Mouse (Mus musculus) heart, embryonic 15.5 days (tissue): ENCODE data around the gene Spint3. TPM values are rescaled to one million over a fixed set of nuclear protein-coding genes. Genes with fewer than 3 reads are reported as not detected.

Source experiments
- ATAC-seq: fragments of 200-750 bp; cut with Nextera tagmentation; replicated peaks from 2 replicates; pipeline ENCODE4 v1.8.0; 2017; ENCODE audit warnings: low read depth, moderate TSS enrichment; ENCODE audit not compliant: insufficient number of reproducible peaks, insufficient read depth, low FRiP score
- H3K27ac ChIP-seq: fragments of 300-500 bp; sonication (generic); 2 replicates; pipeline ENCODE4 v1.5.1; 2015; ENCODE audit warnings: mild to moderate bottlenecking, inconsistent platforms
- H3K27me3 ChIP-seq: fragments of 300-500 bp; sonication (generic); 2 replicates; pipeline ENCODE4 v1.6.1; 2015; ENCODE audit warnings: inconsistent platforms
- H3K36me3 ChIP-seq: fragments of 300-500 bp; sonication (generic); 2 replicates; pipeline ENCODE4 v1.6.1; 2015; ENCODE audit warnings: mild to moderate bottlenecking, inconsistent platforms
- H3K4me1 ChIP-seq: fragments of 300-500 bp; sonication (generic); replicated peaks from 2 replicates; pipeline ENCODE4 v1.6.1; 2015; ENCODE audit warnings: inconsistent platforms
- H3K4me2 ChIP-seq: fragments of 300-500 bp; sonication (generic); 2 replicates; pipeline ENCODE4 v1.6.1; 2015; ENCODE audit warnings: inconsistent platforms, mild to moderate bottlenecking, moderate library complexity
- H3K4me3 ChIP-seq: fragments of 300-500 bp; sonication (generic); 2 replicates; pipeline ENCODE4 v1.5.1; 2015; ENCODE audit warnings: mild to moderate bottlenecking, inconsistent platforms
- H3K9ac ChIP-seq: fragments of 300-500 bp; sonication (generic); 2 replicates; pipeline ENCODE4 v1.6.1; 2015; ENCODE audit warnings: mild to moderate bottlenecking, inconsistent platforms
- H3K9me3 ChIP-seq: fragments of 300-500 bp; sonication (generic); replicated peaks from 2 replicates; pipeline ENCODE4 v1.6.1; 2016; ENCODE audit warnings: inconsistent platforms
- WGBS: fragments of 180-500 bp; shearing (Covaris S2); methylation state at CpG from one replicate; pipeline ENCODE4 v1.1.7; 2015; ENCODE audit warnings: mixed read lengths; 5-methylcytosine and 5-hydroxymethylcytosine counted together
- polyA plus RNA-seq: library from polyadenylated mRNA; unstranded; fragments of >200 nt; fragmentation: Nextera tagmentation; extraction: Ambion mirVana; gene quantifications from 2 replicates; pipeline ENCODE4 v1.2.1, GENCODE M21; 2015

Spint3 gene
- polyA plus RNA-seq, 1 experiment from 2014 or later: not detected

- no peak overlapping the region for H3K4me3 ChIP-seq
- H3K36me3 ChIP-seq: no peaks in the 10 kb centered on the region
- ATAC-seq: no peak
- H3K27me3 ChIP-seq: peaks cover 16% of the 10 kb centered on the region; the same call in 1 of the 2 replicates
- no peak overlapping the region for H3K4me2 ChIP-seq
- H3K4me1 ChIP-seq: no peaks in the 10 kb centered on the region
- H3K9ac ChIP-seq: no peak overlapping the region
- H3K9me3 ChIP-seq: no peaks in the 10 kb centered on the region
- no peak overlapping the region for H3K27ac ChIP-seq
- 22% methylated on average over 10 of the region's 10 CpGs for WGBS
These were observed 23.0 kb downstream of the Spint3 start for GRCm38 (mm10) chr2:164549963-164550894.

- Histone ChIP-seq H3K4me3 (no peak overlapping the region), H3K9me3 (no peaks in the 10 kb centered on the region), H3K36me3 (no peaks in the 10 kb centered on the region), H3K27me3 (peaks cover 16% of the 10 kb centered on the region; the same call in 1 of the 2 replicates), H3K9ac (no peak overlapping the region), H3K27ac (no peak overlapping the region), H3K4me2 (no peak overlapping the region), H3K4me1 (no peaks in the 10 kb centered on the region)
- ATAC-seq: no peak
- 30% methylated on average over 4 of the region's 4 CpGs for WGBS
These were observed 23.9 kb downstream of the Spint3 start for GRCm38 (mm10) chr2:164549338-164549737.

GRCm38 (mm10) chr2:164544454-164545097, 28.7 kb downstream of the Spint3 start:
- peaks cover 8% of the 10 kb centered on the region for H3K27me3 ChIP-seq
- H3K4me2 ChIP-seq: no peak overlapping the region
- H3K4me1 ChIP-seq: no peaks in the 10 kb centered on the region
- H3K9me3 ChIP-seq: no peaks in the 10 kb centered on the region
- no peaks in the 10 kb centered on the region for H3K36me3 ChIP-seq
- H3K27ac ChIP-seq: no peak overlapping the region
- no peak overlapping the region for H3K4me3 ChIP-seq
- ATAC-seq: no peak
- 36% methylated on average over 5 of the region's 5 CpGs for WGBS
- no peak overlapping the region for H3K9ac ChIP-seq

DNA sequence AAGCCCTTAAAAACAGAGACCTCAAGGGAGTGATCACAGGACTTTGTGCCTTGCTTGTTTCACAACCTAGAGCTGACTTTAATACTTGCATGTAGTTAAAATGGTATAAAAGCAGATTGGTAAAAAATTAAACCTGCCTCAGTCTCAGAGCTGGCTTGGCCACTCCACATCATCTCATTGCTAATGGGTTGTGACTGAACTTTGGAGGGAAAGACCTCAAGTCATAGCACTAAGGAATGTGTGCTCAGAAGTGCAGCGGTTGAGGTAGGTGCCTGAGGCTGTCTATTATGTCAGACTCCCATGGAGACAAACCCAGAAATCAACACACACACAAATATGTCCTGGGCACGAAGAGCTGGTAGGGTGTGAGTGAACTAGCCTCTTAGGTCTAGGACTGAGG, 29.5 kb downstream of the Spint3 start:
- Histone ChIP-seq H3K4me3 (no peak overlapping the region), H3K36me3 (no peaks in the 10 kb centered on the region), H3K9ac (no peak overlapping the region), H3K4me2 (no peak overlapping the region), H3K9me3 (no peaks in the 10 kb centered on the region), H3K27me3 (peaks cover 8% of the 10 kb centered on the region; the same call in 1 of the 2 replicates), H3K4me1 (no peaks in the 10 kb centered on the region), H3K27ac (no peak overlapping the region)
- ATAC-seq: no peak
- 69% methylated on average over 2 of the region's 2 CpGs for WGBS

DNA sequence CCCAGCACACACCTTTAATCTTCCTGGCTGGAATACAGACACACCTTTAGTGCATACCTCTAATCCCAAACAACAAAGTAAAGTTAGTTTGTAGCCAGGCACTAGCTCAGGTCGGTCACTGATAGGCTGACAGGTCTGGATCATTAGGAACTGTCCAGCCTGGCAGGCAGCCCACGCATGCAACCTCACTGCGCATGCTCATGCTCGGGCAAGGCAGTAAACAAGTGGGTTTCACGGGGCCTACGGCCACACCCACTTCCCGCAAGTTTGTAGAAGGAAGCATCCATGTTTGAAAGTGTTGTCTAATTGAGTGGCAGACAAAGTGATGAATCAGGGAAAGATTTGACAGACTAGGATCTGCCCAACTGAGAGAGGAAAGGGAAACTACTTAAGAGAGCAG, 30.7 kb downstream of the Spint3 start:
- no peaks in the 10 kb centered on the region for H3K36me3 ChIP-seq
- peaks cover 8% of the 10 kb centered on the region; the same call in 1 of the 2 replicates for H3K27me3 ChIP-seq
- H3K4me2 ChIP-seq: no peak overlapping the region
- no peak overlapping the region for H3K27ac ChIP-seq
- no peak overlapping the region for H3K4me3 ChIP-seq
- no peaks in the 10 kb centered on the region for H3K4me1 ChIP-seq
- no peaks in the 10 kb centered on the region for H3K9me3 ChIP-seq
- 79% methylated on average over 7 of the region's 7 CpGs for WGBS
- no peak overlapping the region for H3K9ac ChIP-seq
- no peak for ATAC-seq

DNA sequence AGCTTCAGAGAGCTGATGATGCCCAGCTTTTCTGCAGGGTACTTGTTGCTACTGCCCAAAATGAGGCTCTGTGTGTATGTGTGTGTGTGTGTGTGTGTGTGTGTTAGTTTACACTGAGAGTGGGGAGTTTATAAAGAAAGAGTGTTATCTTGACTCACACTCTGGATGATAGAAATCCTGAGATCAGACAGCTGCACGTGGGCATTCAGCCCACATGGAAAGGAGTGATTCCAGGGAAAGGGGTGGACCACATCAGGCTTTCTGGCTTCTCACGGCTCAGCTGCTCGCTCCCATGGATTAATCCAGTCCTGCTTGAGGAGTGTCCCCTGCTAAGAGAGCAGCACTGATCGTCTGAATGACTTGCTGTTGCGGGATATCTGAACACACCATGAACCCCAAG, 31.1 kb downstream of the Spint3 start:
- ATAC-seq: no peak
- Histone ChIP-seq H3K4me3 (no peak overlapping the region), H3K27me3 (peaks cover 8% of the 10 kb centered on the region; the same call in 1 of the 2 replicates), H3K9ac (no peak overlapping the region), H3K36me3 (no peaks in the 10 kb centered on the region), H3K27ac (no peak overlapping the region), H3K9me3 (no peaks in the 10 kb centered on the region), H3K4me1 (no peaks in the 10 kb centered on the region), H3K4me2 (no peak overlapping the region)
- WGBS: 64% methylated on average over 5 of the region's 5 CpGs

GRCm38 (mm10) chr2:164540652-164541427, 32.4 kb downstream of the Spint3 start:
- Histone ChIP-seq H3K27ac (no peak overlapping the region), H3K4me2 (no peak overlapping the region), H3K36me3 (no peaks in the 10 kb centered on the region), H3K9me3 (no peaks in the 10 kb centered on the region), H3K4me3 (no peak overlapping the region), H3K9ac (no peak overlapping the region), H3K4me1 (no peaks in the 10 kb centered on the region), H3K27me3 (peaks cover 8% of the 10 kb centered on the region; the same call in 1 of the 2 replicates)
- WGBS: 40% methylated on average over 8 of the region's 8 CpGs
- ATAC-seq: no peak

DNA sequence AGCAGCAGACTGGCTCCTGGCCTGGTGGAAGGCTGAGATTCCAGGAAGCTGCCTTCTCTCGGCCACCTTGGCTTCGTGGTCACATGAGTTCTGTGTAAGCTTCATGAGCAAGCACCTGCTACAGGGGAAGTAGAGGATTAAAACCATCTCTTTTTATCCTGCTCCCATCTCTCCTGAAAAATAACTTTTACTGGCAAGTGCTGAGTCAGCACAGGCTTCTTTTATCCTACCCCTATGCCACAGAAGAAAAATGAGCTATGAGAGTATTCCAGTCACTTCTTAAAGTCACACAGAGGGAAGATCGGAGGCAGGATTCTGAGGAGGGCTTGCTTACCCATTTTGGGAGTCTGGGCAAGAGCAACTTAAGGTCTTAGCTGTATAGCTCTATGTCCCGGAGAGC, 36.3 kb downstream of the Spint3 start:
- no peaks in the 10 kb centered on the region for H3K4me1 ChIP-seq
- H3K27ac ChIP-seq: no peak overlapping the region
- peaks cover 5% of the 10 kb centered on the region; the same call in 1 of the 2 replicates for H3K27me3 ChIP-seq
- ATAC-seq: no peak
- no peaks in the 10 kb centered on the region for H3K9me3 ChIP-seq
- no peak overlapping the region for H3K4me2 ChIP-seq
- H3K9ac ChIP-seq: no peak overlapping the region
- no peaks in the 10 kb centered on the region for H3K36me3 ChIP-seq
- H3K4me3 ChIP-seq: no peak overlapping the region
- WGBS: 60% methylated on average over 4 of the region's 4 CpGs

- H3K4me2 ChIP-seq: no peak overlapping the region
- no peaks in the 10 kb centered on the region for H3K27me3 ChIP-seq
- no peaks in the 10 kb centered on the region for H3K36me3 ChIP-seq
- 66% methylated on average over 10 of the region's 10 CpGs for WGBS
- no peak overlapping the region for H3K27ac ChIP-seq
- no peak overlapping the region for H3K4me3 ChIP-seq
- ATAC-seq: no peak; the same call in 1 of the 2 replicates
- H3K9me3 ChIP-seq: no peaks in the 10 kb centered on the region
- no peak overlapping the region for H3K9ac ChIP-seq
- H3K4me1 ChIP-seq: no peaks in the 10 kb centered on the region
These were observed 38.9 kb downstream of the Spint3 start for GRCm38 (mm10) chr2:164534315-164534714.

DNA sequence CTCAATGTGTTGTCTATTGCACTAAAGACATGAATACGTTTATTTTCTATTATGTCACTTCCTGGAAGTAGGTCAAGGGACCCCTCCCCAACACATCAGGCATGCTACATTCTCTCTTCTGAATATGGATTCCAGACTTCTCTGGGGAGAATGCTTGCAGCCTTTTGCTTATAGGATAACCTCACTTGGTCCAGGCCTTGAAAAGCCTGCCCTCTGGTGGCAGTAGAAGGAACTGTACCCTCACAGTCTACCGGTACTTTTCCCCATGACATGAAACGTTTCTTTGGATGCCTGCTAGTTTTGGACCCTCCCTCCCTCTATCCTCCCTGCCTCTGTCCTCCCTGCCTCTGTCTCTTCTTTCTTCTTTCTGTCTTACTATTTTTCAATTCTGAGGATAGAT, 42.1 kb downstream of the Spint3 start:
- no peak overlapping the region for H3K4me3 ChIP-seq
- WGBS: 2% methylated on average over 3 of the region's 3 CpGs
- no peak overlapping the region for H3K27ac ChIP-seq
- no peak overlapping the region for H3K4me2 ChIP-seq
- H3K36me3 ChIP-seq: no peaks in the 10 kb centered on the region
- H3K9ac ChIP-seq: no peak overlapping the region
- no peaks in the 10 kb centered on the region for H3K27me3 ChIP-seq
- no peaks in the 10 kb centered on the region for H3K4me1 ChIP-seq
- H3K9me3 ChIP-seq: no peaks in the 10 kb centered on the region
- no peak for ATAC-seq

DNA sequence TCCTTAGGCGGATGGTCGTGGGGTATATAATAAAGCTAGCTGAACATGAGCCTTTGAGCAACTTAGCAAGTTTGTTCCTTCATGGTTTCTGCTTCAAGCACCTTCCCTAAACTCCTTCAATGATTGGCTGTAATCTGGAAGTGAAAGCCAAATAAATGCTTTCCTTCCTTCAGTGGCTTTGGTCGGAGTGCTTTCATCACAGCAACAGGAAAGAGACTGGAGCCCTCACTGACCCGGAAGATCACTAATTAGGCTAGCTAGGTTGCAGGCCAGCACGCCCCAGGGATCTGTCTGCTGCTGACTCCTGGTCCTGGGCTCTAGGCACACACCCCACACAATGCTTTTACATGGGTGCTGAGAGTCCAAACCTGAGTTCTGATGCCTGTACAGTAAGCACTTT, 44.7 kb downstream of the Spint3 start:
- no peak for ATAC-seq
- 75% methylated on average over 5 of the region's 5 CpGs for WGBS
- Histone ChIP-seq H3K4me3 (no peak overlapping the region), H3K9me3 (no peaks in the 10 kb centered on the region), H3K27ac (no peak overlapping the region), H3K4me1 (no peaks in the 10 kb centered on the region), H3K27me3 (no peaks in the 10 kb centered on the region), H3K4me2 (no peak overlapping the region), H3K9ac (no peak overlapping the region), H3K36me3 (no peaks in the 10 kb centered on the region)
